Mouse (Mus musculus) NIH3T3 (cell line): ENCODE measurements around the gene Rab31.

Source experiments
- DNase-seq: peaks from one replicate; pipeline ENCODE4 v3.0.0-alpha.2; 2012; ENCODE audit warnings: low read depth

The Rab31 gene

DNA sequence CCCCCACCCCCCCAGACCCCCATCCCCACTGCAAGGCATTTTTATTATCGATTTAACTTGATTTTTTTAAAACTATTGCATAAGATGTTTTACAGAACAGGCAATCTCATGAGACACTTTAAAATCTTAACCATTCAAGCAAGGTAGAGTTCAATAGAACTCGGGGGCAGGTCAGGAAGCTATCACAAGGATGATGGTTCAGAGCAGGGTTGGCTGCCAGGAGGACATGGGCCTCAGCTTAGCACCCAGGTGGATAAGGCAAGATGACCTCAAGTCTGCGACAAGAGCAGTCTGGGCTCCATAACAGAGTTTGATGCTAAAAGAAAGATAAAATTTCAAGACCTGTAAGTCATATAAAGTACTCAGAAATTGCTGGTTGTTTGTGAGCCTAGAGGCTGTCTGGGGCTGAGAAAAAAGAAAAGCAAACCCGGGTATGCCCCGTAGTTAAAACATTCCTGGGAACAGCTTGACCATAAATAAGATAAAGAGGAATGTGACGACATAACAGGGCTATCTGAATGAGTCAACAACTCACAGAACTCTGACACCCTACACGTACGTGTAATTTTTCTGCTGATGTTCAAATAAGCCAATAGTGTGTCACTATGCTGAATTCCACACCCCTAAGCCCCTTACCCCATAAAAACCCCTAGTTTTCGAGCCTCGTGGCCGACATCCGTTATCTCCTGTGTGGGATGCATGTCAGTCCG is 143.6 kb downstream of the Rab31 start:
- DNase-seq = peak; percentile 60

GRCm38 (mm10) chr17:65626301-65626700 is 146.3 kb downstream of the Rab31 start:
- no peak for DNase-seq

DNA sequence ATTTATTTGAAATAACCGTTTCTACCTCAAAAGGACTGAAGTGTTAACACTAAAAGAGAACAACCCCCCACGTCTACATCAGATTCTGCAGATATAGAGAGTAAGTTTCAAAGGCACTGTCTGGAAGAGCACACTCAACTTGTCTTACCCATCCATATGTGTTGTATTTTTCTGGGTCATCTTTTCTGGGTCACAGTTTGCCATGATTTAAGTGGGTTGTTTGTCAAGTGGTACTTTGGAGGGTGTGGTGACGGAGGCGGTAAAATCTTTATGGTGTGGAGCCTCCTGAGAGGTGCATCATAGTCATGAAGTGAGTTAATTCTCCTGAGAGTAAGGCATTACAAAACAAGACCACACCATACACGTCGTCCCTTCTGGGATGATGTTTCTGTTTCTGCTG is 147.0 kb downstream of the Rab31 start:
- DNase-seq = no peak

DNA sequence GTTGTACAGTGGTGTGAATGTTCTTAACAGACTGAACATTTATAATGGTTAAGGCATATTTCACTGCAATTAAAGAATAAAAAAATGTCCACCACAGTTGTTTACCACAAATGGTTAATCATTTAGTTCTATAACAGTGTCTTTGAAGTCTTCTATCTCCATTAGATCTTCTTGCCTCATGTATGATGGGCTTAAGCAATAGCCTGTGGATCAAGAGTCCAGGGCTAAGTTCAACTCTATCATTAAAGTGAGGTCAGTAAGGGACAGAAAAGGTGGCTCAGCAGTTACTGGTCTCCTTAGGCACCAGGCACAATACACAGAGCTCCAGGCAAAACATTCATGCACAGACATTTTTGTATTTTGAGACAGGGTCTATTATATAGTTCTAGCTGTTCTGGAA is 149.4 kb downstream of the Rab31 start:
- DNase-seq = no peak

- peak; percentile 48 for DNase-seq
These were observed 154.1 kb downstream of the Rab31 start for GRCm38 (mm10) chr17:65618431-65618830.

DNA sequence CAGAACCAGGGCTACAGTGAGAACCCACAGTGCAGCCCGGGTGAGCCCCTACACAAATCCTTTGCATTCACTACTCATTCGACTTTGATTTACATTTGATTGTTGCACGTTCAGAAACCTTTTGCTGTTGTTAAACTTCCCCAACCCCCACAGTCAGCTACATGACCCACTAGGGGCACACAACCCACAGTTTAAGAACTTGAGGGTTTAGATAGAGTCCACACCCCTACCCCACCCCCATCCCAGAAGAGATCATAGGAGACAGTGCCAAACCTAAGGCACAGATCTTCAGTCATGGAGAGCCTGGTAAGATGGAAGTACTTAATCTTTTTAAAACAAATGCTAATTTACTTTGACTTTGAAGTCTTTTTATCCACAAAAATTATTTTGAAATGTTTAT is 156.9 kb downstream of the Rab31 start:
- no peak for DNase-seq

DNA sequence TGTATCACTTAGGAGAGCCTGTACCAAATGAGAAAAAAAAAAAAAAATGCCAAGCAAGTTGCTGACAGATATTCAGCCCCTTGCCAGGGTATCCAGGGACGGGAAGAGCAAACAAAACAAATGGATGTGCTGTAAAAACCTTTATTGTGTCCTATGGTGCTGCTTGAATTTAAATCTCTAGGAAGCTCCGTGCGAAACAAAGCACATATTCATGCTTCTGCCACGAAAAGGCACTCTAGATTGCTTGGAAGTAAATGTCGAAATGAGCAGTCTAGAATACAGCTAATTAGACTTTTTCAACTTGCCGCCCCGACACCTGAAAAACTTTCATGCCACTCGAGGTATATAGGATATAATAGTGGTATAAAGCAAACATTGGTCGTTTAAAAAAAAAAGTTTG is 158.1 kb downstream of the Rab31 start:
- DNase-seq = no peak

- peak; percentile 99 for DNase-seq
These were observed 158.8 kb downstream of the Rab31 start, which contains the start of gene Vapa for GRCm38 (mm10) chr17:65613463-65614412. Gene Vapa (minus strand): TSS chr17:65613555.

GRCm38 (mm10) chr17:65613142-65613462 is 159.4 kb downstream of the Rab31 start:
- no peak for DNase-seq

DNA sequence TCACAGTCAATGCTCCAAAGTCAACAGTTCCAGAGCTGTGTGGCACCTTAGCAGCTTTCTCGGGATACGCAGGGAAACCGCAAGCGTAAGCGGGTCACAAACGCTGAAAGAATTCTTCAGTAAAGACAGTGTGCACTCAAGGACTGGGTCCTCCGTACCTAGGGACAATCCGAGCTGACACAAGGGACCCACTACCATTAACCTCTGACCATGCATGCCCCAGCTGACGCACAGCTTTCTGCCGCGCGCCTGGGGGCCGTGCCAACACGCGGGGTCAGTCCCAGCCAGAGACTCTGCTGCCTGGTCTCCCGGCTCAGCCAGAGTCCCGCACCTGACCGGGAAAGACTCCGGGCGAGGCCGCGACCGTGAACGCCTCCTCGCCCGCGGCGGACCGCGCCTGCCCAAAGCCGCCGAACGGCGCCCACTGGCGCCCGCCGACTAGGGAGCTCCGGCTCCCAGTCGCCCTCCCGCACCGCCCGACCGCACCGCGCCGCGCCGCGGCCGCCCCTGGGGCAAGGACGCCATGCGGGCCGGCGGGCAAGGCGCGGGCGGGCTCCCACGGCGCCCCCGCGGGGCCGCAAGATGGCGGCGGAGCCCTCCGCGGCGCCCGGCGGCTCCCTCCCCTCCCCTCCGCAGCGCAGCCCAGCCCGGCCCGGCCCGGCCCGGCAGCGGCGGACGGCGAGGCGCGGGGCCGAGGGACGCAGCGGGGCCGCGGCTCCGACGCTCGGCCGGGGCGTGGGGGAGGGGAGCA is 160.0 kb downstream of the Rab31 start:
- peak; percentile 55 for DNase-seq

GRCm38 (mm10) chr17:65611721-65612120 is 160.8 kb downstream of the Rab31 start:
- DNase-seq = peak; percentile 40

GRCm38 (mm10) chr17:65608743-65609142 is 163.8 kb downstream of the Rab31 start:
- no peak for DNase-seq

DNA sequence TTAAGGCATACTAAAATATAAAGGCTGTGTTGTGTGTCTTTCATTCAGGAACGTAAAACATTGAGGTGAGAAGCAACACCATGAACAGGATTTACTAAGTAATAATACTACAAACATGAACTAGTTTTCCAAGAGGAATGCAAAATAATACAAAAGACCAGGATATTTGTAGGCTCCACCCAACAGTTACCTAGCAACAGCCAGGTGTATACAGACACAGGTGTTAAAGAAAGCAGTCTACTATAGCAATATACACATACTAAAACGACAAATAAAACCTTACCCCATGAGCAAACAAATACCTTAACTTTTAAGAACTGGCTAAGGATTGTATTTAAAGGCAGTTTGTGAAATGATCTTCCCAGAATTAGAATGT is 164.3 kb downstream of the Rab31 start:
- DNase-seq = no peak

- DNase-seq = no peak
These were observed 164.8 kb downstream of the Rab31 start for GRCm38 (mm10) chr17:65607574-65608311.

DNA sequence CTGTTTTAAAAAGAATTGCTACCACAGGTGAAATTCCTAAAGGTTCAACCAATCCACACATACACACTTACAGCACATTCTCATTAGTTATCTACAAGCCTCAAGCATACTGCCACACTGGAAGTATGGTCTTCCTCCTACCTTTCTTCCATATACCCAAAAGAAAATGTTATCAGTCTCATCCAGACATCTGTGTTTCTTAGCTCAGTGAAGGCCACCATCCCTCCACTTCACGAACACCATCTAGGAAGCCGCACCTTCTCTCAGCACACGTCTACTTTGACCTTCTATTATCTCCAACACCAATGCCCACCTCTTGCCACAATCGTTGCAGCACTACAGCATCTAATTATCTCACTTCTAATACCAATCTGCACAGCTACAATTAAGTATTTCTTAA is 166.5 kb downstream of the Rab31 start:
- no peak for DNase-seq

- no peak for DNase-seq
These were observed 167.7 kb downstream of the Rab31 start for GRCm38 (mm10) chr17:65604892-65605291.

- DNase-seq = no peak
These were observed 168.2 kb downstream of the Rab31 start for GRCm38 (mm10) chr17:65604315-65604714.
